Mouse (Mus musculus): ENCODE measurements around the gene Dnah2. TPM values are rescaled to one million over a fixed set of nuclear protein-coding genes. Genes with fewer than 3 reads are reported as not detected.

The Dnah2 gene
- polyA plus RNA-seq, 1 experiment, result 0.14 TPM

DNA sequence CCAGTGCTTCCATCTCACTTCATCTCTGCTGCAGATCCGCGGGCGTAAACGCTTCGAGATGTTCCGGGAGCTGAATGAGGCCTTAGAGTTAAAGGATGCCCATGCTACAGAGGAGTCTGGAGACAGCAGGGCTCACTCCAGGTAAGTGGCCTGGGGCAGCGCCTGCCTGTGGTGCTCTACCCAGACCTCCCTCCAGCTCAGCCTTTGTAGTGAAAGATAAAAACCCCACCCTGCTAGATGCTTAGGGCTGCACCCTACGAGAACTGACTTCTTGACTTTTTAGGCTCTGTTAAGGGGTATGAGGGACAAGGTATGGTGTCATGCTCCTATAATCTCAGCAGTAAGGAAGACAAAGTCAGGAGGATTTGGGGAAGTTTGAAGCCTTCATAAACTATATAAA is 41.7 kb upstream of the Dnah2 start:
- Histone ChIP-seq H3ac (ENCODE audit: control insufficient read depth, insufficient read length, low read depth) (no peak overlapping the region), H3K27me3 (ENCODE audit: control insufficient read depth, insufficient read depth, insufficient read length) (no peaks in the 10 kb centered on the region), H3K36me3 (ENCODE audit: control insufficient read depth, insufficient read depth) (peaks cover 83% of the 10 kb centered on the region), H3K4me3 (ENCODE audit: insufficient read depth, poor library complexity, severe bottlenecking) (no peak overlapping the region), H3K79me2 (ENCODE audit: control insufficient read depth, insufficient read depth) (peaks cover 21% of the 10 kb centered on the region), H3K79me3 (ENCODE audit: low read depth) (peaks cover 12% of the 10 kb centered on the region)
- no peak for TF ChIP-seq USF1 (IDR thresholded peaks at IDR 0.05; ENCODE audit: low read depth)
- TF ChIP-seq MYOG (IDR thresholded peaks at IDR 0.05; ENCODE audit: control insufficient read depth, extremely low read depth, insufficient read length), result no peak
- no peak for TF ChIP-seq MAX (IDR thresholded peaks at IDR 0.05)
- TF ChIP-seq FOSL1 (IDR thresholded peaks at IDR 0.05; ENCODE audit: insufficient read depth, low read length, poor library complexity, severe bottlenecking), result no peak
- no peak for TF ChIP-seq CEBPB (IDR thresholded peaks at IDR 0.05; ENCODE audit: low read depth)
- TF ChIP-seq CTCF (IDR thresholded peaks at IDR 0.05; ENCODE audit: control insufficient read depth, insufficient read depth, insufficient read length), result no peak
- TF ChIP-seq MYOD1 (IDR thresholded peaks at IDR 0.05; ENCODE audit: control insufficient read depth, insufficient read length, low read depth), result no peak

DNA sequence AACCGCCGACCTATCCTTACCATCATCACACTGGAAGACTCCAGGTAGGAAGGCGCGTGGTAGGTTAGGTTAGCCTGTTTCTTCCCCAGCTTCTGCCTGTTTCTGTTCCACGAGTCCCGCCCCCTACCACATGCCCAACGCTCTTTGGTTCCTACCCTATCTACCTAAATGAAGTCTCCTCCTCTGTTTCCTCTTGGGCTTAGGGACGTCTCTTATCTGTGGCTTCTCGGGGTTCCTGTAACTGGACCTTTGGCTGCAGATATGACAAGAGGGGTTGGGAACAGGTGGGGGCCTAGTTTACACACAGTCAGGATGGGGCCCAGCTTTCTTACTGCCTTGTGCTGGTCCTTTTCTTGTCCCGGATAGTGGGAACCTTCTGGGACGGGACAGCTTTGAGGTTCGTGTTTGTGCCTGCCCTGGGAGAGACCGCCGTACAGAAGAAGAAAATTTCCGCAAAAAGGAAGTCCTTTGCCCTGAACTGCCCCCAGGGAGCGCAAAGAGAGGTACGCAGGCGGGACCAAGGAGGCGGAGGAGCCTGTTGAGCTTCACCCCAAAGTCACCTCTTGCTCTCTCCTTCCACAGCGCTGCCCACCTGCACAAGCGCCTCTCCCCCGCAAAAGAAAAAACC is 40.4 kb upstream of the Dnah2 start:
- Histone ChIP-seq H3K79me2 (ENCODE audit: control insufficient read depth, insufficient read depth) (peaks cover 34% of the 10 kb centered on the region), H3K36me3 (ENCODE audit: control insufficient read depth, insufficient read depth) (peaks cover 96% of the 10 kb centered on the region)

DNA sequence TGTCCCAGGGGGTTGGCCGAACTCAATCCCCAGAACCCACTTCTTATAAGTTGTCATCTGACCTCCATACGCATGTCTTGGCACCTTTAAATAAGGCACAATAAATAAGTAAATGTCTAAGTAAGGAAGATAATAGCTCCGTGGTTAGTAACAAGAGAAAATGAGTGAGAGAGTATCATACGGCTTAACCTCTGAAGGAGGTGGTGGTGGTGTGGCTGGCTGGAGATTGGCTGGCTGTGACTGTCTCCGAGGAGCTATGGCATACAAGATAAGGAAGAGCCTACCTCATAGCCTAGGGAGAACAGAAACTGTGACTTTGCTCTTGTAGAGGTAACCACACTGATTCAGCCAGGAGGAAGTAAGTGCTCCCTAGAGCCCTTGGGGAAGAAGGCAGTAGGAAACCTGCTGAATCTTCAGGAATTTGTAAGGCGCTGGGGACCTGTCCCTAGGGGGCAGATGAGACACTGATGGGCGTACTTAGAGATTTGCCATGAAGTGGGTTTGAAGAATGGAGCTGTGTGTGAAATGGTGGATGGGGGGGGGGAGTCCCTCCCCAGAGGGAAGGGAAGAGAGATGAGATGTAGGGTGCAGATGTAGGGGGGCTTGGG is 36.9 kb upstream of the Dnah2 start:
- no peak overlapping the region for H3K4me3 ChIP-seq (ENCODE audit: insufficient read depth, poor library complexity, severe bottlenecking)
- H3K27me3 ChIP-seq (ENCODE audit: control insufficient read depth, insufficient read depth, insufficient read length), result no peaks in the 10 kb centered on the region
- TF ChIP-seq CTCF (IDR thresholded peaks at IDR 0.05; ENCODE audit: control insufficient read depth, insufficient read depth, insufficient read length) (no peak), MYOD1 (IDR thresholded peaks at IDR 0.05; ENCODE audit: control insufficient read depth, insufficient read length, low read depth) (no peak), FOSL1 (IDR thresholded peaks at IDR 0.05; ENCODE audit: insufficient read depth, low read length, poor library complexity, severe bottlenecking) (no peak), MAX (IDR thresholded peaks at IDR 0.05) (no peak), USF1 (IDR thresholded peaks at IDR 0.05; ENCODE audit: low read depth) (no peak), CEBPB (IDR thresholded peaks at IDR 0.05; ENCODE audit: low read depth) (no peak), MYOG (IDR thresholded peaks at IDR 0.05; ENCODE audit: control insufficient read depth, extremely low read depth, insufficient read length) (no peak)
- no peak overlapping the region for H3ac ChIP-seq (ENCODE audit: control insufficient read depth, insufficient read length, low read depth)
- peaks cover 69% of the 10 kb centered on the region for H3K79me2 ChIP-seq (ENCODE audit: control insufficient read depth, insufficient read depth)
- H3K36me3 ChIP-seq (ENCODE audit: control insufficient read depth, insufficient read depth), result peaks cover 88% of the 10 kb centered on the region
- peaks cover 58% of the 10 kb centered on the region for H3K79me3 ChIP-seq (ENCODE audit: low read depth)

More for the DNA sequence above, 40.4 kb upstream of the Dnah2 start:
- Histone ChIP-seq H3K27me3 (ENCODE audit: control insufficient read depth, insufficient read depth, insufficient read length) (no peaks in the 10 kb centered on the region), H3K79me3 (ENCODE audit: low read depth) (peaks cover 25% of the 10 kb centered on the region), H3K4me3 (ENCODE audit: insufficient read depth, poor library complexity, severe bottlenecking) (no peak overlapping the region), H3ac (ENCODE audit: control insufficient read depth, insufficient read length, low read depth) (no peak overlapping the region)
- TF ChIP-seq CEBPB (IDR thresholded peaks at IDR 0.05; ENCODE audit: low read depth) (no peak), MAX (IDR thresholded peaks at IDR 0.05) (no peak), FOSL1 (IDR thresholded peaks at IDR 0.05; ENCODE audit: insufficient read depth, low read length, poor library complexity, severe bottlenecking) (no peak), MYOD1 (IDR thresholded peaks at IDR 0.05; ENCODE audit: control insufficient read depth, insufficient read length, low read depth) (no peak), CTCF (IDR thresholded peaks at IDR 0.05; ENCODE audit: control insufficient read depth, insufficient read depth, insufficient read length) (no peak), USF1 (IDR thresholded peaks at IDR 0.05; ENCODE audit: low read depth) (no peak), MYOG (IDR thresholded peaks at IDR 0.05; ENCODE audit: control insufficient read depth, extremely low read depth, insufficient read length) (no peak)

DNA sequence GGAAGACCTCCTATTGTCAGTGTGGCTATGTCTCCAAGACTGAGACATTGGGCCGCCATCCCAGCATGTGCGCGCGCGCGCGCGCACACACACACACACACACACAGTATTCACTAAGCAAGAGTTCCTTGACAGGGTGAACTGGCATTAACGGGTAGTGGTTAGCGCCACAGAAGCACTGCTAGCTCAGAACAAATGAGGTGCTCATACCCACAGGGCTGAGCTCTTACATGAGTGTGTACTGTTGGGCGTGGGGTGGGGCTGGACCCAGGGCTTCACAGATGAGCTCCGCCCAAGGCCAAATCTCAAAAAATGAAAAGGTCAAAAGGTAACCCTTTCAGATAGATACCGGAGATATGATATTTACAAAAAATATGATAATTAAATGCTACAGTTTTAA is 36.0 kb upstream of the Dnah2 start:
- Histone ChIP-seq H3K4me3 (ENCODE audit: insufficient read depth, poor library complexity, severe bottlenecking) (no peak overlapping the region), H3ac (ENCODE audit: control insufficient read depth, insufficient read length, low read depth) (no peak overlapping the region), H3K79me3 (ENCODE audit: low read depth) (peaks cover 64% of the 10 kb centered on the region), H3K79me2 (ENCODE audit: control insufficient read depth, insufficient read depth) (peaks cover 76% of the 10 kb centered on the region), H3K27me3 (ENCODE audit: control insufficient read depth, insufficient read depth, insufficient read length) (no peaks in the 10 kb centered on the region), H3K36me3 (ENCODE audit: control insufficient read depth, insufficient read depth) (peaks cover 80% of the 10 kb centered on the region)
- TF ChIP-seq USF1 (IDR thresholded peaks at IDR 0.05; ENCODE audit: low read depth) (no peak), MYOG (IDR thresholded peaks at IDR 0.05; ENCODE audit: control insufficient read depth, extremely low read depth, insufficient read length) (no peak), MYOD1 (IDR thresholded peaks at IDR 0.05; ENCODE audit: control insufficient read depth, insufficient read length, low read depth) (no peak), FOSL1 (IDR thresholded peaks at IDR 0.05; ENCODE audit: insufficient read depth, low read length, poor library complexity, severe bottlenecking) (no peak), CEBPB (IDR thresholded peaks at IDR 0.05; ENCODE audit: low read depth) (no peak), MAX (IDR thresholded peaks at IDR 0.05) (no peak), CTCF (IDR thresholded peaks at IDR 0.05; ENCODE audit: control insufficient read depth, insufficient read depth, insufficient read length) (no peak)

DNA sequence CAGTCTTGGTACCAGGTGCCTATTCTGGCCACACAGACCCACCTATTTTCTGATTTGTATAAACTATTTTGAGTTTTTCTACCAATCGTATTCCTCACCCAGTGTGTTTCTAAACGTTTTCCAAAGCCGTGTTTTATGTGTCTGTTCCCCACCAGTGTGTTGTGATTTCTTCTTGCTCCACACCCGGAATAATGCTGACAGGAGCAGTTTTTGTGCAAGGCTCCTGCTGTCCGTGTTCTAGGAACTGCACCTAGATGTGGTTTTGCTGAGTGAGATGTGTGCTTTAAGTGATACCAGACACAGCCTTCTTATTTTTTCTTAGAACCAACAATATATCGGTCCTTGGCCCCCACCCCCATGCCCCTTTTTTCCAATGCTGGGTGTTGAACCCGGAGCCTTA is 35.1 kb upstream of the Dnah2 start:
- no peaks in the 10 kb centered on the region for H3K27me3 ChIP-seq (ENCODE audit: control insufficient read depth, insufficient read depth, insufficient read length)
- H3K4me3 ChIP-seq (ENCODE audit: insufficient read depth, poor library complexity, severe bottlenecking), result no peak overlapping the region
- H3K36me3 ChIP-seq (ENCODE audit: control insufficient read depth, insufficient read depth), result peaks cover 70% of the 10 kb centered on the region
- H3K79me3 ChIP-seq (ENCODE audit: low read depth), result peaks cover 64% of the 10 kb centered on the region
- H3K79me2 ChIP-seq (ENCODE audit: control insufficient read depth, insufficient read depth), result peaks cover 76% of the 10 kb centered on the region
- TF ChIP-seq MAX (IDR thresholded peaks at IDR 0.05) (no peak), CEBPB (IDR thresholded peaks at IDR 0.05; ENCODE audit: low read depth) (no peak), CTCF (IDR thresholded peaks at IDR 0.05; ENCODE audit: control insufficient read depth, insufficient read depth, insufficient read length) (no peak), MYOG (IDR thresholded peaks at IDR 0.05; ENCODE audit: control insufficient read depth, extremely low read depth, insufficient read length) (no peak), USF1 (IDR thresholded peaks at IDR 0.05; ENCODE audit: low read depth) (no peak), MYOD1 (IDR thresholded peaks at IDR 0.05; ENCODE audit: control insufficient read depth, insufficient read length, low read depth) (no peak), FOSL1 (IDR thresholded peaks at IDR 0.05; ENCODE audit: insufficient read depth, low read length, poor library complexity, severe bottlenecking) (no peak)
- H3ac ChIP-seq (ENCODE audit: control insufficient read depth, insufficient read length, low read depth), result no peak overlapping the region

Data from C2C12 (cell line).